Mouse (Mus musculus) liver, embryonic 16.5 days (tissue): ENCODE data around the gene Pnkp. TPM values are rescaled to one million over a fixed set of nuclear protein-coding genes. Genes with fewer than 3 reads are reported as not detected.

Experiments used
- ATAC-seq: fragments of 200-750 bp; cut with Nextera tagmentation; 2 replicates; pipeline ENCODE4 v1.8.0; 2017; ENCODE audit warnings: low read depth, mild to moderate bottlenecking, moderate number of reproducible peaks, moderate library complexity
- H3K27ac ChIP-seq: fragments of 300-500 bp; sonication (generic); 2 replicates; pipeline ENCODE4 v1.5.1; 2014; ENCODE audit warnings: mild to moderate bottlenecking, low read length
- H3K27me3 ChIP-seq: fragments of 300-500 bp; sonication (generic); 2 replicates; pipeline ENCODE4 v1.6.1; 2014; ENCODE audit warnings: low read depth, low read length, mixed read lengths; ENCODE audit not compliant: control insufficient read depth, insufficient read depth
- H3K36me3 ChIP-seq: fragments of 300-500 bp; sonication (generic); 2 replicates; pipeline ENCODE4 v1.6.1; 2014; ENCODE audit warnings: mild to moderate bottlenecking; ENCODE audit not compliant: control insufficient read depth, insufficient read depth
- H3K4me1 ChIP-seq: fragments of 300-500 bp; sonication (generic); 2 replicates; pipeline ENCODE4 v1.6.1; 2014; ENCODE audit warnings: low read depth, low read length, mixed read lengths; ENCODE audit not compliant: control insufficient read depth
- H3K4me2 ChIP-seq: fragments of 300-500 bp; sonication (generic); 2 replicates; pipeline ENCODE4 v1.6.1; 2014; ENCODE audit warnings: low read depth, low read length, mixed read lengths
- H3K4me3 ChIP-seq: fragments of 300-500 bp; sonication (generic); 2 replicates; pipeline ENCODE4 v1.5.1; 2014; ENCODE audit warnings: low read depth, mild to moderate bottlenecking, low read length
- H3K9ac ChIP-seq: fragments of 300-500 bp; sonication (generic); 2 replicates; pipeline ENCODE4 v1.6.1; 2014; ENCODE audit warnings: low read depth, low read length
- H3K9me3 ChIP-seq: fragments of 300-500 bp; sonication (generic); replicated peaks from 2 replicates; pipeline ENCODE4 v1.6.1; 2016; ENCODE audit warnings: low read length; ENCODE audit not compliant: control insufficient read depth
- WGBS: fragments of 180-500 bp; shearing (Covaris S2); extraction: QIAGEN DNeasy Blood & Tissue Kit; methylation state at CpG from one replicate; pipeline ENCODE4 v1.1.7; 2014; ENCODE audit not compliant: insufficient replicate concordance; 5-methylcytosine and 5-hydroxymethylcytosine counted together
- polyA plus RNA-seq: library from polyadenylated mRNA; unstranded; fragments of >200 nt; fragmentation: Nextera tagmentation; extraction: Ambion mirVana; gene quantifications from 2 replicates; pipeline ENCODE4 v1.2.1, GENCODE M21; 2015

The Pnkp gene
- polyA plus RNA-seq, 1 experiment from 2014 or later = 24.3 TPM

GRCm38 (mm10) chr7:44888256-44889105, 31.5 kb downstream of the Pnkp start:
- Histone ChIP-seq H3K9me3 (no peaks in the 10 kb centered on the region), H3K9ac (no peak overlapping the region), H3K36me3 (peaks cover 8% of the 10 kb centered on the region), H3K27ac (peak overlapping the region; percentile 67), H3K27me3 (no peaks in the 10 kb centered on the region), H3K4me1 (peaks cover 36% of the 10 kb centered on the region), H3K4me3 (no peak overlapping the region), H3K4me2 (no peak overlapping the region)
- peak; percentile 57 for ATAC-seq
- WGBS = 63% methylated on average over 13 of the region's 13 CpGs

- Histone ChIP-seq H3K9me3 (no peaks in the 10 kb centered on the region), H3K27ac (peak overlapping the region; percentile 34; the same call in 1 of the 2 replicates), H3K9ac (no peak overlapping the region), H3K36me3 (no peaks in the 10 kb centered on the region; the same call in 1 of the 2 replicates), H3K4me2 (peak overlapping the region; percentile 94), H3K4me1 (peaks cover 36% of the 10 kb centered on the region), H3K27me3 (no peaks in the 10 kb centered on the region), H3K4me3 (no peak overlapping the region)
- WGBS = 81% methylated on average over 6 of the region's 7 CpGs
- ATAC-seq = no peak; the same call in 1 of the 2 replicates
These were observed 33.2 kb downstream of the Pnkp start for GRCm38 (mm10) chr7:44890180-44890579.

GRCm38 (mm10) chr7:44890737-44891136, 33.8 kb downstream of the Pnkp start:
- Histone ChIP-seq H3K4me3 (peak overlapping the region; percentile 90; the same call in 1 of the 2 replicates), H3K4me1 (peaks cover 41% of the 10 kb centered on the region), H3K27me3 (no peaks in the 10 kb centered on the region), H3K27ac (peak overlapping the region; percentile 34; the same call in 1 of the 2 replicates), H3K36me3 (no peaks in the 10 kb centered on the region; the same call in 1 of the 2 replicates), H3K9ac (no peak overlapping the region), H3K4me2 (peak overlapping the region; percentile 94), H3K9me3 (no peaks in the 10 kb centered on the region)
- ATAC-seq = no peak
- 69% methylated on average over 4 of the region's 4 CpGs for WGBS

GRCm38 (mm10) chr7:44891611-44892010, 34.7 kb downstream of the Pnkp start:
- Histone ChIP-seq H3K4me2 (peak overlapping the region; percentile 94), H3K9ac (peak overlapping the region; percentile 76), H3K9me3 (no peaks in the 10 kb centered on the region), H3K27ac (peak overlapping the region; percentile 96), H3K36me3 (no peaks in the 10 kb centered on the region; the same call in 1 of the 2 replicates), H3K27me3 (no peaks in the 10 kb centered on the region), H3K4me1 (peaks cover 48% of the 10 kb centered on the region), H3K4me3 (peak overlapping the region; percentile 90)
- 9% methylated on average over 6 of the region's 6 CpGs for WGBS
- peak; percentile 30; the same call in 1 of the 2 replicates for ATAC-seq

DNA sequence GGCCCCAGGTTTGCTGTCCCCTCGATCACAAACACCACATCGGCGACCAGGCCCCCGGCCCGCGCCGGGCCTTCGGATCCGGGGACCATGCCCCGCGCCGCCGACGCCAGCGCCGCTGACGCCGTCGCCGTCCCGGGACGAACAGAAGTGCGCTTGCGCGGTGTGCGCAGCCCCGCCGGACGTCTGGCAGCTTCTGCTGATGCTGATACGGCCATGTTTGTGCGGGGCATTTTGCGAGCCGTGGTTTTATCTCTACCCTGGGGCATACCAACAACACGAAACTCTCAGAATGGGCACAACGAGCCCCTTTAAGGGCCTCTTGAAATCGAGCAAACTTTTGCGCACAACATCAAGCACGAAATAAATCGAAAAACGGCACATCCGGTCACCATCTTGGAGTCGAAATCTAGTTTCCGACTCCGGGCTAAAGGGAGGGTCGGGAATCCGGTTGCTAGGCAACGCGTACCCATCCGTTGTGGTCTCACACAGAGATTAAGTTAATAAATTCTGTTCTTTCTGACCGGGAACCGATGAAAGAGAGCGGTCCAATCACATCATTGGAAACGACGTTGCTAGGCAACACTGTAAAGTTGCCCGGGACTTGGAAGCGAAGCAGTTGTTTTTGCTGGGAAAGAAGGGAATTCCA, 35.5 kb downstream of the Pnkp start, which contains the start of gene Med25:
TSS of gene Med25 (minus strand) at position 437 of the 646 bp plus-strand sequence.
- H3K9ac ChIP-seq = peak within 1 kb of the TSS; percentile 76
- H3K9me3 ChIP-seq = no peaks in the 10 kb centered on the region
- under 1% methylated on average over 56 of the region's 56 CpGs for WGBS
- no peaks in the 10 kb centered on the region; the same call in 1 of the 2 replicates for H3K36me3 ChIP-seq
- ATAC-seq = peak; percentile 77
- H3K4me1 ChIP-seq = peaks cover 50% of the 10 kb centered on the region
- peak within 1 kb of the TSS; percentile 90 for H3K4me3 ChIP-seq
- H3K4me2 ChIP-seq = peak within 1 kb of the TSS; percentile 94
- H3K27me3 ChIP-seq = no peaks in the 10 kb centered on the region
- H3K27ac ChIP-seq = peak within 1 kb of the TSS; percentile 96

DNA sequence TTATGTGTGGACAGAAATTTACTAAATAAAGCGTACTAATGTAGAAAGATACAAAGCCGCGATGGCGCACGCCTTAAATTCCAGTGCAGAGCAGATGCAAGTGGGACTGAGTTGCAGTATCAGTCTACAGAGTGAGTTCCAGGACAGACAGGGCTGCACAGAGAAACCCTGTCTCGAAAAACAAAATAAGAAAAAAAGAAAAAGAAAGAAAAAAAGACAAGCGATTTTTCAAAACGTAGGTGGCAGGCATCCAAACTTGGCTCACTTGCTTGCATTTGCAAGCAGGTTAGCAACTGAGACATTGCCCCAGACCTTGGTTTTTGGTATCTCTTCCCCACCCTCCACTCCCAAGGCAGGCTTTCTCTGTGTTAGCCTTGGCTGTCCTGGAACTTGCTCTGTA, 36.3 kb downstream of the Pnkp start:
- Histone ChIP-seq H3K4me1 (peaks cover 47% of the 10 kb centered on the region), H3K36me3 (no peaks in the 10 kb centered on the region; the same call in 1 of the 2 replicates), H3K27ac (no peak overlapping the region), H3K27me3 (no peaks in the 10 kb centered on the region), H3K9me3 (no peaks in the 10 kb centered on the region), H3K4me3 (no peak overlapping the region; the same call in 1 of the 2 replicates), H3K9ac (no peak overlapping the region), H3K4me2 (peak overlapping the region; percentile 94; the same call in 1 of the 2 replicates)
- WGBS = 47% methylated on average over 8 of the region's 8 CpGs
- no peak for ATAC-seq

- Histone ChIP-seq H3K27ac (no peak overlapping the region), H3K9ac (no peak overlapping the region), H3K4me2 (no peak overlapping the region), H3K27me3 (no peaks in the 10 kb centered on the region), H3K4me3 (no peak overlapping the region), H3K9me3 (no peaks in the 10 kb centered on the region), H3K4me1 (peaks cover 50% of the 10 kb centered on the region), H3K36me3 (peaks cover 2% of the 10 kb centered on the region)
- ATAC-seq = no peak
- WGBS = 70% methylated on average over 3 of the region's 3 CpGs
These were observed 37.2 kb downstream of the Pnkp start for GRCm38 (mm10) chr7:44894175-44894574.

DNA sequence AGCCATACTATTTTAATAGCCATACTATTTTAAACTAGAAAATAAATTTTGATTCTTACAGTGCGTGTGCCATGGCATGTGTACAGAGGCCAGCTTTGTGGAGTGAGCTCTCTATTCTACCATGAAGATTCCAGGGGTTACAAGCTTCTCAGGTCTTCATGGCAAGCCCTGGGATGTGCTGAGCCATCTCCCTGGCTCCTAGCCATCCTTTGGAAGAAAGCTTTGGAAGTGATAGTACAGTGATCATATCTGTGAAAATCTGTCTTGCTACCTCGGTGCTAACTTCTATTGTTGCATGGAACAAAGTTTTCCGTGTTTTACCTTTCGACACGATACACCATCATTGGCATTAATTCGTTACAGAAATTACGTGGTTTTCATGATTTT, 38.3 kb downstream of the Pnkp start:
- Histone ChIP-seq H3K9me3 (no peaks in the 10 kb centered on the region), H3K4me3 (peak overlapping the region; percentile 69; the same call in 1 of the 2 replicates), H3K36me3 (peaks cover 12% of the 10 kb centered on the region), H3K9ac (no peak overlapping the region), H3K4me1 (peaks cover 50% of the 10 kb centered on the region), H3K27ac (no peak overlapping the region), H3K4me2 (peak overlapping the region; percentile 83), H3K27me3 (no peaks in the 10 kb centered on the region)
- 74% methylated on average over 7 of the region's 7 CpGs for WGBS
- no peak for ATAC-seq
